Mouse (Mus musculus) left cerebral cortex, postnatal 36 days (tissue): ENCODE data around the gene Epo. TPM values are rescaled to one million over a fixed set of nuclear protein-coding genes. Genes with fewer than 3 reads are reported as not detected.

Experiments
- DNase-seq, 2 experiments: peaks; one replicate each; pipeline ENCODE4 v3.0.0; 2021 to 2022; ENCODE audit warnings: low spot score in 2 of 2, mixed read lengths in 1 of 2
- intact Hi-C: fragments of 180-260 bp; cut with DNase I; formaldehyde crosslinking; loops from one replicate; pipeline ENCODE4 v1.15.1; 2025
- total RNA-seq, 2 experiments: library from RNA; stranded (reverse); gene quantifications; 2 replicates each; pipeline ENCODE4 v1.2.3; 2021

Gene Epo
- total RNA-seq, 2 experiments from 2014 or later = not detected

DNA sequence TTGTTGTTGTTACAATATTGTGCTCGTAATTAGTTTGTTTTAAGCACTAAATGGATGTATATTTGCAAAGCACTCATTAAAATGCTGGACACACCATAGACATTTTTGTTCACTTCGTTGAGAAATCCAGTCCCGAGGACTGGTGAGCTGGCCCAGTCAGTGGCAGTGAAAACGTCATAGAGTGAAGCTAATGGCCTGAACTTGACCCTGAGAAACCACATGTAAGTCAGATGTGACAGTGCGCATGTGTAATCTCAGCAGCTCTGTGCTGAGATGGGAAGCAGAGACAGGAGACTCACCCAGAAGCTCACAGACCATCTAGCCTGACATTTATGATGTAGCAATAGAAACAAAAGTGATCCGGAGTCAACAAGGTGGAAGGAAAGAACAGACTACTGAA is 11.9 kb upstream of the Epo start:
- intact Hi-C loops = no loop called here

GRCm38 (mm10) chr5:137541768-137542540 is 8.9 kb upstream of the Epo start:
- intact Hi-C loops = no loop called here
- no peak for DNase-seq

More for the DNA sequence above, 11.9 kb upstream of the Epo start:
- DNase-seq = no peak

GRCm38 (mm10) chr5:137540991-137541390 is 7.9 kb upstream of the Epo start:
- intact Hi-C loops = no loop called here
- no peak for DNase-seq

- no peak for DNase-seq
- intact Hi-C loops = no loop called here
These were observed 6.3 kb upstream of the Epo start for GRCm38 (mm10) chr5:137539291-137539801.

GRCm38 (mm10) chr5:137537461-137537860 is 4.4 kb upstream of the Epo start:
- intact Hi-C loops = no loop called here
- DNase-seq = no peak

GRCm38 (mm10) chr5:137535318-137535717 is 2.3 kb upstream of the Epo start:
- intact Hi-C loops = no loop called here
- no peak for DNase-seq

DNA sequence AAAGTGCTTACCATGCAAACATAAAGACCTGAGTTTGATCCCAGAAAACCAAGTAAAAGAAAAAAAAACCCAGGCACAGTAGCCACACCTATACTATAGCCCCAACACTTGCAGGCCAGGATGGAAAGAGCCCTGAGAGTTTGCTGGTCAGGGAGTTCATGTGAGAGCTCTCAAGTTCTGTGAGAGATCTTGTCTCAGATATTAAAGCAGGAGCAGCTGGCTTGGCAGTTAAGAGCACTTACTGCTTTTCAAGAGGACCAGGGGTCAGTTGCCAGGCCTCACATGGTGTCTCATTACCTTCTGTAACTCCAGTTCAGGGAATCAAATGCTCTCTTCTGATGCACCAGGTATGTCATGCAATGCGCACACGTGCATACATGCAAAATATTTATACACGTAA is 1.7 kb upstream of the Epo start:
- intact Hi-C loops = loop anchor here (5.0 kb wide), 3 partner anchors 48 to 213 kb away; partner anchors contain the start of genes Mospd3 and Tsc22d4
- no peak for DNase-seq

DNA sequence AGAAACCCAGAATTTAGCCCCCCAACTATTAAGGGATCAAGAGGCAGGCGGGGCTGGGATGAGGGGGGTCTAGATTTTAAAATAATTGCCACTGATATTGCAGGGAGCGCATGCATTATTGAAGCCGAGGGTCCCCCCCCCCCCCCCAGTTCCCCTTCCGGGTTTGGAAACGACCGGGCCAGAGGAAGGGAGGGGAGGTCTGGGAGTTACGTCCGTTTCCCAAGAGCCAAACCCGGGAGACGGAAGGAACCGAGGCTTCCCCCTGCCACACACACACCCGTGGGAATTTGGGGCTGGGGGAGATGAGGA is 280 bp downstream of the Epo start:
- DNase-seq = no peak
- intact Hi-C loops = loop anchor here (2.0 to 5.0 kb wide), 5 partner anchors 20 to 215 kb away; partner anchors contain the start of genes Actl6b, Mospd3, Pop7 and Tsc22d4

DNA sequence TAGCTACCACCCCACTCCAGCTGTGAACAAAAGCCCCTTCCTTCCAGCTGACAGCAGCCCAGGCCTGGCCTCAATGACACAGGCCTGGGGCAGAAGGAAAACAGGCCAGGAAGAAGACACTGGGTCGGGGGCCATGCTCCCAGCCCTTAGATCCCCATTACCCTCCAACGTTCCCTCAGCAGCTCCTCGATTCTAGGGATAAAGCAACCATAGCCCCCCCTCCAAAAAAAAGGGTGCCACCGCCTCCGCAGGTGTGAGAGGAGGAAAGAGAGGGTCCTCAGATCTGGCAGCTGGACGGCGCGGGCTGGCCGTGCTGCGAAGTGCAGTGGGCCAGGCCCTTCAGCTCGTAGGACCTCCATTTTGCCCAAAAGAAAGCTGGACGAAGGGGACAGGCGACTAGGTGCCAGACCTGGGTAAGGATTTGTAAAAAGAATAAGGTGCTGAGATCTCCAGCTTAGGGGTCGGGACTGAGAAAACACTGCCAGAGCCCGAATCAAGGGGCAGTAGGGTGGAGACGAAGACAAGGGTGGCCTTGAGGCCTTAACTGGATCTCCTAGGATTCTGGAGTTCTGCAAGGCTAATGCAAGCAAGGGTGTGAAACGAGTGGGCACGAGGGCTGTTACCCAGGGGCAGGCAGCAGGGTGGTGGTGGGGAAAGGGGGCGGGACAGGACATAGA is 773 bp downstream of the Epo start:
- intact Hi-C loops = loop anchor here (2.0 to 5.0 kb wide), 5 partner anchors 21 to 215 kb away; partner anchors contain the start of genes Actl6b, Mospd3, Pop7 and Tsc22d4
- DNase-seq = peak; percentile 42 to 46

DNA sequence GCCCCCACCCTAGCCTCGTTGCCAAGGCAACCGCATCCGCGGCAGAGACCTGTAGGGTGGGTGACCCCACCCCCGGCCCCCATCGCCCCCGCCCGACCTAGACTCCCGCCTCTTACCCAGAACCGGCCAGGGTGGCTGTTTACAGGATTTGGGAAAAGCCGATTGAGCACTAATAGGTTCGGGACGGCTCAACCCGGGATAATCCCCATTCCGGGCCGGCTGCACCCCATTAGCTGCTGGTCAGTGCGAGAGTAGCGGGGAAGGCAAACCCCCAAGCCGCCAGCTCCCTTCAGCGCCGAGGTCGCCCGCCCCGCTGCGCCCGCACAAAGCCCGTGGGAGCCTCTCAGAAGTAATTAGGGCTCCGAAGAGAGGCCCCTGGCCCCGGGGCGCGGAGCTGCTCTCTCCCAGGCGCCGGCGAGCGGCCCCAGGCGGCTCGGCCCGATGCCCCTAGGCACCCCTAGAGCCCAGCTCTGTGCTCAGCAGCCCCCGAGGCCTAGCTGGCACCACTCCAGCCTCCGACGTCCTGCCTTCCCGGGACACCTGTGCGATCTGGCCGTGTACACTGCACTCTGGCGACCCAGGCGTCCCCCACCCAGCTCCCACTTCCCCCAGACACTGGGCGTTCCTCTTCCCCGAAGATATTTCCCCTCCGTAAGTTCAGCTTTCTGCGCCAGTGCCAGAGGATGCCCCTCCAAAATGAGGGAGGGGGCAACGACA is 1.5 kb downstream of the Epo start:
- intact Hi-C loops = loop anchor here (2.0 to 5.0 kb wide), 6 partner anchors 21 to 216 kb away; partner anchors contain the start of genes Actl6b, Mospd3, Pop7 and Tsc22d4
- DNase-seq = peak in 1 of 2 experiments; percentile 82

DNA sequence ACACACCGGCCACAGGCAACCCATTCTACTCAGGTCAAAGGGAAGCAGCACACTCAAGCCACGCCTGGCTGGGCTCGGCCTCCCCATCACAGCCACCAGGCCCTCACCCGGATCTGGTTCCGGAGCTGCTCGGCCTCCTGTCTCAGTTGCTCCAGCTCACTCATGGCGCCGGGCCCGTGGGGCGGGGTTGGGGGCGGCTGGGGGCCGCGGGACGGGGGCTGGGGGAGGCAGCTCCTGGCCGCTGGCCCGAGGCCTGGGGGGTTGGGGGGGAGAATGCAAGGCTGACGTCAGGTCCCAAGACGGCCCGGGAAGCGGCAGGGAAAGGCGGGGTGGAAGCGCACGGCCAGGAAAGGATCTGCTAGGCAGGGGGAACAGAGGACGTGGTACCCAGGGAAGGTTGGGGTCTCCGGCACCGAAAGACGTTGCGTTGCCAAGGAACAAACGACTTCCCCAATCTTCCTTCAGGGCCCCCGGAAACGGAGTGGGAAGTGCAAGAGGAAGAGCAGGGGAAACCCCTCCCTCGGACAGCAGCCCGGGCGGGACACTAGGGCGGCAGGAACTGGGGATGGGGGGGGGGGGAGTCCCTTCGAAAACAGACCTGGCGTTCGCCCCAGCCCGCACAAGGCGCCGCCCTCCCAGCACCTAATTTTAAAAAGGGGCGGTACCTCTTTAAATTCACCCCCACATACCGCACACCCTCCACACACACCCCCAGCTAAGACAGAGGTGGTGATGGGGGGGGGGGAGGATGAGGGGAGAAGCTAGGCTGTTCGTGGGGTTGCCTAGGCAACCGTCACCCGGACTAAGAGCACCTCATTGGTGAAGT is 2.2 kb downstream of the Epo start:
- intact Hi-C loops = loop anchor here (2.0 to 5.0 kb wide), 4 partner anchors 20 to 216 kb away; partner anchors contain the start of genes Mospd3 and Tsc22d4
- DNase-seq = peak; percentile 72 to 82

GRCm38 (mm10) chr5:137530075-137530474 is 3.0 kb downstream of the Epo start:
- no peak for DNase-seq
- intact Hi-C loops = loop anchor here (2.0 to 5.0 kb wide), 4 partner anchors 19 to 217 kb away; partner anchors contain the start of genes Mospd3 and Tsc22d4

DNA sequence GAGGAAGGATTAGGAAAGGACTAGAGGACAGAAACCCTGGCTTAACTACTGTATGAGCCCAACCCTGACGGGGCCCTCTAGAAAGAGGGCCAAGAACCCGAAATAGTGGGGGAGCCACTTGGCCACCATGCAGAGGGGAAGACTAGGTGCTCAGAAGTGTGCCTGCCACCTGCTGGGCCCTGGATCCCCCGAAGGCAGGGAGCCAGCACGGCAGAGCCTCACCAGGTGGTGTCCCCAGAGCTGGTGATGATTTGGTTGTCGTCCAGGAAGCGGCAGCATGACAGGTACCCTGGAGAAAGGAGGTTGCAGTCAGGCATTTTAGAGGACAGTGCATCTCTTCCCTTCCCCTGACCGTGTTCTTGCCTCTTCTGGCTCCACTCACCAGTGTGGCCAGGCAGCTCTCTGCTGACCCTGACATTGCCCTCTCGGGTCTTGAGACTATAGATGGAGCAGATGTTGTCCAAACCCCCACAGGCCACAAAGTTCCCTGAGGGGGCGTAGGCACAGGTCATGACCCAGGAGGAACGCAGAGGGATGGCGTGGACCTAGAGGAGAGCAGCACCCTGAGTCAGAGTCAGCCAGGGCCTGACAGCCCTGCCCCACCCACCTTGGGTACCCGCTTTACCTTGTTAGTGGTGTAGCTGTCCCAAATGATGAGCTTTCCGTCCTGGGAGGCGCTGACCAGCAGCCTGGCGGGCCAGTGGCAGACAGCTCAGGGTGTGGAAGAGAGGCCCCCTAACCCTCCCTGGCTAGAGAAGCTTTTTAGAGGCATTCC is 3.6 kb downstream of the Epo start:
- intact Hi-C loops = no loop called here

GRCm38 (mm10) chr5:137528247-137528968 is 4.6 kb downstream of the Epo start:
- no peak for DNase-seq
- intact Hi-C loops = no loop called here

More for the DNA sequence above, 3.6 kb downstream of the Epo start:
- no peak for DNase-seq

DNA sequence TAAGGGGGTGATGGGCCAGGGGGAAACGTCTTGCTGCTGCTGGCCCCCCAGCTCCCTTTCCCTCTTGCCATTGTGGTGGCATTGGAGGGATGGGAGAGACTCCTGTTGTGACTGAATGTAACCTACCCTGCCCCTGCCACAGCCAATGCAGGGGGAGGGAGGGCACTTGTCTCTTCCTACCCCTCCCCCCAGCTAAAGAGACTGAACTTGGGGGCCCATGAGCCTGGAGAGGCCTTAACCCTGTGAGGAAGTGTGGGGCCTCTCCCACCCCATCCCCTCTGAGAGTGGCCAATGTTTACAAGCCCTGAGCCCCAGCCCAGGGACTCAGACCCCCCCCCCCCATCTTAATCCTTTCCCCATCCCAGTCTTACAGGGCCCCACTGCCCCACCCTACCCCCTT is 5.6 kb downstream of the Epo start:
- DNase-seq = no peak
- intact Hi-C loops = no loop called here

GRCm38 (mm10) chr5:137526192-137526936 is 6.7 kb downstream of the Epo start:
- peak in 1 of 2 experiments; percentile 53 for DNase-seq
- intact Hi-C loops = no loop called here

DNA sequence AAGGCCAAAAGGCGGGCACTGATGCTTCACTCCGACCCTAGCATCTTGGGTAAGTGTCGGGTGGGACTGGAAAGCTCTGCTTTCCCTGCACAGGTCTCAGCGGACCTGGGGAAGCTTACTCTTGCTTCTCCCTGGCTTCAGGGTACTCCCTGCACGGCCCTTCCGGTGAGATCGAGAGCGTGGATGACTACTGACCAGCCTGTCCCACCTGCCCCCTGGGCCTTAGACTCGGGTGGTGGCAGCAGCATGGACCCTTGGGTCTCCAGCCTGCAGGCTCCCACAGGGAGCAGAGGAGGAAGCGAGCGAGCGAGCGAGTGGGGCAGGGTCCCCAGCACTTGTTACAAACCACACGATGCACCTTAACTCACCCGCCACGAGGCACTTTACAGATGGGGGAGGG is 7.5 kb downstream of the Epo start:
- intact Hi-C loops = no loop called here
- no peak for DNase-seq
